Mouse (Mus musculus) cerebellum, adult 2 months (tissue): ENCODE results near the gene Gnb5. TPM values are rescaled to one million over a fixed set of nuclear protein-coding genes. Genes with fewer than 3 reads are reported as not detected.
A peak's percentile ranks its signal among the peaks of the same experiment; 100 is the strongest.

Source experiments
- DNase-seq, 2 experiments: peaks; one replicate each; pipeline ENCODE4 v3.0.0; 2021
- H3K27ac ChIP-seq: fragments of 200-500 bp; 2 replicates; pipeline ENCODE4 v1.5.1; 2012; ENCODE audit warnings: low read length, control low read depth, inconsistent platforms; ENCODE audit not compliant: insufficient read depth
- H3K27me3 ChIP-seq: fragments of 200-500 bp; 2 replicates; pipeline ENCODE4 v1.6.1; 2012; ENCODE audit warnings: inconsistent platforms, mild to moderate bottlenecking, low read length, moderate library complexity; ENCODE audit not compliant: control insufficient read depth, insufficient read depth
- H3K4me1 ChIP-seq: fragments of 200-500 bp; 2 replicates; pipeline ENCODE4 v1.6.1; 2011; ENCODE audit warnings: low read length; ENCODE audit not compliant: control insufficient read depth, insufficient read depth
- H3K4me3 ChIP-seq: fragments of 200-500 bp; replicated peaks from 2 replicates; pipeline ENCODE3; 2011; ENCODE audit warnings: mild to moderate bottlenecking, low read depth, low read length, control low read depth; ENCODE audit not compliant: insufficient read depth
- CTCF ChIP-seq: fragments of 200-500 bp; IDR thresholded peaks from 2 replicates; pipeline ENCODE4 v1.5.1; 2011; ENCODE audit warnings: low read depth, mild to moderate bottlenecking, control low read depth, low read length, moderate library complexity, borderline replicate concordance; ENCODE audit not compliant: insufficient read depth
- POLR2A ChIP-seq: fragments of 200-500 bp; IDR thresholded peaks from 2 replicates; pipeline ENCODE4 v1.6.1; 2011; ENCODE audit warnings: low read length, control low read depth, borderline replicate concordance; ENCODE audit not compliant: insufficient read depth
- WGBS: fragments of 180-500 bp; shearing (Covaris S2); methylation state at CpG from one replicate; pipeline ENCODE4 v1.1.7; 2018; 5-methylcytosine and 5-hydroxymethylcytosine counted together
- polyA plus RNA-seq: library from polyadenylated mRNA; depleted of rRNA; stranded (reverse); fragments of >200 nt; gene quantifications from 2 replicates; pipeline ENCODE4 v1.2.3, GENCODE M21; 2012

The Gnb5 gene
- polyA plus RNA-seq, 1 experiment, result 194 TPM

GRCm38 (mm10) chr9:75342433-75342832, 36.3 kb downstream of the Gnb5 start:
- no peaks in the 10 kb centered on the region for H3K27me3 ChIP-seq
- 69% methylated on average over 4 of the region's 4 CpGs for WGBS
- DNase-seq, result no peak
- H3K27ac ChIP-seq, result no peak overlapping the region
- TF ChIP-seq POLR2A (no peak), CTCF (no peak)
- H3K4me1 ChIP-seq, result no peaks in the 10 kb centered on the region; the same call in 1 of the 2 replicates
- no peak overlapping the region for H3K4me3 ChIP-seq

GRCm38 (mm10) chr9:75347458-75347857, 41.4 kb downstream of the Gnb5 start, which contains the start of gene Bcl2l10:
Gene Bcl2l10 (plus strand): TSS chr9:75347758.
- TF ChIP-seq CTCF, result no peak
- no peak for TF ChIP-seq POLR2A
- WGBS, result 90% methylated on average over 5 of the region's 5 CpGs
- DNase-seq, result no peak
- no peak within 1 kb of the TSS for H3K27ac ChIP-seq
- no peaks in the 10 kb centered on the region for H3K4me1 ChIP-seq
- no peak within 1 kb of the TSS for H3K4me3 ChIP-seq
- H3K27me3 ChIP-seq, result no peaks in the 10 kb centered on the region

- no peaks in the 10 kb centered on the region for H3K4me1 ChIP-seq
- H3K27ac ChIP-seq, result no peak overlapping the region
- DNase-seq, result no peak
- H3K4me3 ChIP-seq, result no peak overlapping the region
- no peaks in the 10 kb centered on the region for H3K27me3 ChIP-seq
- TF ChIP-seq CTCF, result no peak
- no peak for TF ChIP-seq POLR2A
- WGBS, result 58% methylated on average over 17 of the region's 17 CpGs
Measured at GRCm38 (mm10) chr9:75348066-75348465, 42.0 kb downstream of the Gnb5 start.

GRCm38 (mm10) chr9:75348641-75349040, 42.6 kb downstream of the Gnb5 start:
- no peak for DNase-seq
- Histone ChIP-seq H3K4me1 (no peaks in the 10 kb centered on the region), H3K4me3 (no peak overlapping the region), H3K27me3 (no peaks in the 10 kb centered on the region), H3K27ac (no peak overlapping the region)
- WGBS, result 84% methylated on average over 3 of the region's 3 CpGs
- TF ChIP-seq POLR2A (no peak), CTCF (no peak)

GRCm38 (mm10) chr9:75353094-75353493, 47.0 kb downstream of the Gnb5 start:
- 74% methylated on average over 8 of the region's 8 CpGs for WGBS
- no peak for DNase-seq
- TF ChIP-seq POLR2A, result no peak
- no peak for TF ChIP-seq CTCF

GRCm38 (mm10) chr9:75355783-75356182, 49.7 kb downstream of the Gnb5 start:
- Histone ChIP-seq H3K27ac (no peak overlapping the region), H3K4me1 (no peaks in the 10 kb centered on the region), H3K4me3 (no peak overlapping the region), H3K27me3 (no peaks in the 10 kb centered on the region)
- no peak for DNase-seq
- 89% methylated on average over 4 of the region's 4 CpGs for WGBS
- TF ChIP-seq POLR2A (no peak), CTCF (no peak)

More at GRCm38 (mm10) chr9:75353094-75353493, 47.0 kb downstream of the Gnb5 start:
- Histone ChIP-seq H3K4me1 (no peaks in the 10 kb centered on the region), H3K4me3 (no peak overlapping the region), H3K27ac (no peak overlapping the region), H3K27me3 (no peaks in the 10 kb centered on the region)

- WGBS, result 74% methylated on average over 9 of the region's 9 CpGs
- TF ChIP-seq CTCF (no peak), POLR2A (no peak)
- Histone ChIP-seq H3K27me3 (no peaks in the 10 kb centered on the region), H3K4me1 (no peaks in the 10 kb centered on the region), H3K27ac (no peak overlapping the region), H3K4me3 (no peak overlapping the region)
- no peak for DNase-seq
Measured at GRCm38 (mm10) chr9:75357087-75357654, 51.1 kb downstream of the Gnb5 start.

- no peak for TF ChIP-seq POLR2A
- peak; percentile 81 for TF ChIP-seq CTCF
- no peak overlapping the region for H3K4me3 ChIP-seq
- WGBS, result 11% methylated on average over 5 of the region's 5 CpGs
- no peak overlapping the region for H3K27ac ChIP-seq
- DNase-seq, result peak; percentile 71 to 76
- no peaks in the 10 kb centered on the region for H3K27me3 ChIP-seq
- no peaks in the 10 kb centered on the region for H3K4me1 ChIP-seq
Measured at GRCm38 (mm10) chr9:75361699-75362098, 55.6 kb downstream of the Gnb5 start.

GRCm38 (mm10) chr9:75362201-75362600, 56.1 kb downstream of the Gnb5 start:
- H3K27me3 ChIP-seq, result no peaks in the 10 kb centered on the region
- TF ChIP-seq POLR2A (no peak), CTCF (no peak)
- no peak overlapping the region for H3K4me3 ChIP-seq
- H3K27ac ChIP-seq, result no peak overlapping the region
- no peaks in the 10 kb centered on the region for H3K4me1 ChIP-seq
- 88% methylated on average over 4 of the region's 4 CpGs for WGBS
- no peak for DNase-seq
